Mouse (Mus musculus) heart, adult 2 months (tissue): ENCODE measurements around the gene Papss2.

Experiments used
- CTCF ChIP-seq: fragments of 200-600 bp; IDR thresholded peaks from 2 replicates; pipeline ENCODE4 v1.8.1; 2022; ENCODE audit warnings: antibody characterized with exemption, mild to moderate bottlenecking, moderate library complexity
- EP300 ChIP-seq: fragments of 200-500 bp; IDR thresholded peaks from 2 replicates; pipeline ENCODE4 v1.6.1; 2011; ENCODE audit warnings: low read depth, low read length, control low read depth; ENCODE audit not compliant: insufficient read depth

- TF ChIP-seq CTCF (no peak), EP300 (no peak)
Observed at GRCm38 (mm10) chr19:32555257-32555656, 40.3 kb upstream of the Papss2 start.
